Mouse (Mus musculus) neural tube, embryonic 14.5 days (tissue): ENCODE measurements around the gene Tmc8. TPM values are rescaled to one million over a fixed set of nuclear protein-coding genes. Genes with fewer than 3 reads are reported as not detected.
A peak's percentile ranks its signal among the peaks of the same experiment; 100 is the strongest.

Source experiments
- ATAC-seq: fragments of 200-750 bp; cut with Nextera tagmentation; 2 replicates; pipeline ENCODE4 v1.8.0; 2017; ENCODE audit warnings: low read depth, mild to moderate bottlenecking, moderate TSS enrichment, moderate library complexity
- H3K27ac ChIP-seq: fragments of 300-500 bp; sonication (generic); 2 replicates; pipeline ENCODE4 v1.5.1; 2014; ENCODE audit warnings: low read depth, mild to moderate bottlenecking, control low read depth, low read length, moderate library complexity, mixed read lengths
- H3K27me3 ChIP-seq: fragments of 300-500 bp; sonication (generic); 2 replicates; pipeline ENCODE4 v1.6.1; 2014; ENCODE audit warnings: low read length; ENCODE audit not compliant: control insufficient read depth, insufficient read depth
- H3K36me3 ChIP-seq: fragments of 300-500 bp; sonication (generic); 2 replicates; pipeline ENCODE4 v1.6.1; 2014; ENCODE audit warnings: low read length, mixed read lengths; ENCODE audit not compliant: control insufficient read depth, insufficient read depth
- H3K4me1 ChIP-seq: fragments of 300-500 bp; sonication (generic); 2 replicates; pipeline ENCODE4 v1.6.1; 2014; ENCODE audit warnings: low read length; ENCODE audit not compliant: control insufficient read depth, insufficient read depth
- H3K4me2 ChIP-seq: fragments of 300-500 bp; sonication (generic); 2 replicates; pipeline ENCODE4 v1.6.1; 2014; ENCODE audit warnings: mild to moderate bottlenecking, low read depth, low read length, control low read depth
- H3K4me3 ChIP-seq: fragments of 300-500 bp; sonication (generic); 2 replicates; pipeline ENCODE4 v1.5.1; 2014; ENCODE audit warnings: low read depth, low read length, control low read depth, mixed read lengths
- H3K9ac ChIP-seq: fragments of 300-500 bp; sonication (generic); replicated peaks from 2 replicates; pipeline ENCODE4 v1.6.1; 2014; ENCODE audit warnings: low read depth, mild to moderate bottlenecking, control low read depth, low read length, mixed read lengths
- H3K9me3 ChIP-seq: fragments of 300-500 bp; sonication (generic); 2 replicates; pipeline ENCODE4 v1.6.1; 2016; ENCODE audit warnings: low read length; ENCODE audit not compliant: control insufficient read depth
- WGBS: fragments of 180-500 bp; shearing (Covaris S2); extraction: QIAGEN DNeasy Blood & Tissue Kit; methylation state at CpG from one replicate; pipeline ENCODE4 v1.1.7; 2014; 5-methylcytosine and 5-hydroxymethylcytosine counted together
- polyA plus RNA-seq: library from polyadenylated mRNA; unstranded; fragments of >200 nt; fragmentation: Nextera tagmentation; extraction: Ambion mirVana; gene quantifications from 2 replicates; pipeline ENCODE4 v1.2.1, GENCODE M21; 2014

Tmc8 gene
- polyA plus RNA-seq, result 0.64 and 1.7 TPM in 2 replicates

DNA sequence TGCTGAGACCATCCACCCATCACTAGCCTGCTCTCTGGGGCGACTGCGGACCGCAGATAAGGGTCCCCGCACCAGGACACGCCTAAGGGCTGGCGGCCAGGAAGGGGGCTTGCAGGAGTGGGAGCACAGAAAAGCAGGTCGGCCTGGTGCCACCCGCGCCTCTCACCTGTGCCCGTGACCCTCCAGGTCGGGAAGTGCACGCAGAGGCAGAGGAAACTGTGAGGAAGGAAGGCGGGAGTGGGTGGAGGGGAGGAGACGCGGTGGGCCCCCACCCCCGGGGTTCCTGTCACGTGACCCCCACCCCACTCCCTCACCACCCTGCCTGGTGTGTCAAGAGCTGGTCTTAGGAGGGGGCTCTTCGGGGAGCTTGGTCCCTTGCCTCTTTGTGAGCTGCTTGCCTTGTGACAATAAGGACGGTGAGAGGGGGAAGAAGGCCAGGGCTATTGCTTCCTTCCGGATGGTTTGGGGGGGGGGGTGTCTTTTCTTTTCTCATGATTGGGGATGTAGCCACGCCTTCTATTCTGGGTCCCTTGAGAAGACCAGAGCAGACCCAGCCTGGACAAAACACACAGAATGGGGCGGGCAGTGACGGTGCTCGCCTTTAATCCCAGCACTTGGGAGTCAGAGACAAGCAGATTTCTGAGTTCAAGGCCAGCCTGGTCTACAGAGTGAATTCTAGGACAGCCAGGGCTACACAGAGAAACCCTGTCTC, at the start of gene Tmc8, which contains the start of gene Tmc6:
TSS of gene Tmc8 (plus strand) at position 84 of the 712 bp plus-strand sequence.
TSS of gene Tmc6 (minus strand) at position 206 of the 712 bp plus-strand sequence.
- Histone ChIP-seq H3K27ac (no peak within 1 kb of the TSS; the same call in 1 of the 2 replicates), H3K36me3 (no peaks in the 10 kb centered on the region), H3K4me1 (peaks cover 27% of the 10 kb centered on the region), H3K9ac (peak within 1 kb of the TSS; percentile 28; the same call in 1 of the 2 replicates), H3K27me3 (no peaks in the 10 kb centered on the region; the same call in 1 of the 2 replicates), H3K9me3 (no peaks in the 10 kb centered on the region), H3K4me3 (peak within 1 kb of the TSS; percentile 13), H3K4me2 (peak within 1 kb of the TSS; percentile 48)
- WGBS, result 42% methylated on average over 24 of the region's 24 CpGs
- no peak for ATAC-seq

DNA sequence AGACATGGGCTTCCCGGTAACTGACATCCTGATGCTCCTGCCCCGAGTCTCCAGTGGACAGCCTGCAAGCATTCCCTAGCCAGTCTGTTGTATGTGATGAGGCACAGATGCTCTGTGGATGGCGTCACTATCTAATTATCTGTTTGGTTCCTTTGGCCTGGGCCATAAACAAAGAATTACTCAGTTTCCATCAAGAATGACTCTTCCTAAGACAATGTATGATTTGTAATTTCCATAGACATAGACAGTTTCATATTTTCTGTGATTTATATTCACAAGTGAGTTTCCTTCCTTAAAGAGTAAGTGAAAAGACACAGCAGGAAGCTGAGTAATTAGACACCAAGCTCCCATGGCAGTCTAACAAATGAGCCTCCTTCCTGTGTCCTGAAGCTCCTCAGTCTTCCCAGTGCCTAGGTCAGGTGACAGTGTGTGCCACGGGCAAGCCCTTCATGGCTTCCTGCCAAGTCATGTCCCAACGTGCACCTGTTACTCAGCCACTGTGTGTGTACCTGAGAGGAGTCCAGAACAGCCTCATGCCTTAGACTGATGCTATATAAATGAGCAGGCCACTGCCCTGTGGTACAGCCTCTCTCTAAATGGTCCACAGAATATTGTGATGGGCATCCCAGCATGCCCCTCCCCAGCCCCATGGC, 45.7 kb upstream of the Tmc8 start:
- 79% methylated on average over 5 of the region's 5 CpGs for WGBS
- no peak overlapping the region for H3K27ac ChIP-seq
- no peaks in the 10 kb centered on the region for H3K27me3 ChIP-seq
- H3K4me1 ChIP-seq, result no peaks in the 10 kb centered on the region
- no peak for ATAC-seq
- no peak overlapping the region for H3K4me2 ChIP-seq
- H3K36me3 ChIP-seq, result peaks cover 67% of the 10 kb centered on the region
- no peak overlapping the region for H3K9ac ChIP-seq
- no peaks in the 10 kb centered on the region for H3K9me3 ChIP-seq
- H3K4me3 ChIP-seq, result no peak overlapping the region

- WGBS, result 91% methylated on average over 5 of the region's 5 CpGs
- ATAC-seq, result no peak
- H3K9ac ChIP-seq, result no peak overlapping the region
Observed at GRCm38 (mm10) chr11:117738123-117738522, 43.8 kb upstream of the Tmc8 start.

GRCm38 (mm10) chr11:117741128-117741527, 40.7 kb upstream of the Tmc8 start:
- Histone ChIP-seq H3K27me3 (no peaks in the 10 kb centered on the region), H3K4me2 (no peak overlapping the region), H3K9ac (no peak overlapping the region), H3K27ac (no peak overlapping the region), H3K9me3 (no peaks in the 10 kb centered on the region), H3K4me3 (no peak overlapping the region), H3K36me3 (peaks cover 91% of the 10 kb centered on the region), H3K4me1 (no peaks in the 10 kb centered on the region)
- 94% methylated on average over 6 of the region's 6 CpGs for WGBS
- ATAC-seq, result no peak

More at GRCm38 (mm10) chr11:117738123-117738522, 43.8 kb upstream of the Tmc8 start:
- H3K4me3 ChIP-seq, result no peak overlapping the region
- H3K36me3 ChIP-seq, result peaks cover 84% of the 10 kb centered on the region
- H3K4me1 ChIP-seq, result no peaks in the 10 kb centered on the region
- H3K4me2 ChIP-seq, result no peak overlapping the region
- H3K27me3 ChIP-seq, result no peaks in the 10 kb centered on the region
- H3K27ac ChIP-seq, result no peak overlapping the region
- H3K9me3 ChIP-seq, result no peaks in the 10 kb centered on the region

GRCm38 (mm10) chr11:117742243-117742642, 39.6 kb upstream of the Tmc8 start:
- Histone ChIP-seq H3K27ac (no peak overlapping the region), H3K4me2 (no peak overlapping the region), H3K27me3 (no peaks in the 10 kb centered on the region), H3K4me3 (no peak overlapping the region), H3K9ac (no peak overlapping the region), H3K4me1 (no peaks in the 10 kb centered on the region), H3K9me3 (no peaks in the 10 kb centered on the region), H3K36me3 (peaks cover 89% of the 10 kb centered on the region)
- 88% methylated on average over 8 of the region's 8 CpGs for WGBS
- ATAC-seq, result no peak

- H3K9me3 ChIP-seq, result no peaks in the 10 kb centered on the region
- no peaks in the 10 kb centered on the region for H3K27me3 ChIP-seq
- no peak overlapping the region for H3K4me3 ChIP-seq
- no peak for ATAC-seq
- H3K4me2 ChIP-seq, result no peak overlapping the region
- H3K36me3 ChIP-seq, result peaks cover 90% of the 10 kb centered on the region
- no peaks in the 10 kb centered on the region for H3K4me1 ChIP-seq
- H3K9ac ChIP-seq, result no peak overlapping the region
- no peak overlapping the region for H3K27ac ChIP-seq
- WGBS, result 88% methylated on average over 8 of the region's 8 CpGs
Observed at GRCm38 (mm10) chr11:117742715-117743114, 39.2 kb upstream of the Tmc8 start.

DNA sequence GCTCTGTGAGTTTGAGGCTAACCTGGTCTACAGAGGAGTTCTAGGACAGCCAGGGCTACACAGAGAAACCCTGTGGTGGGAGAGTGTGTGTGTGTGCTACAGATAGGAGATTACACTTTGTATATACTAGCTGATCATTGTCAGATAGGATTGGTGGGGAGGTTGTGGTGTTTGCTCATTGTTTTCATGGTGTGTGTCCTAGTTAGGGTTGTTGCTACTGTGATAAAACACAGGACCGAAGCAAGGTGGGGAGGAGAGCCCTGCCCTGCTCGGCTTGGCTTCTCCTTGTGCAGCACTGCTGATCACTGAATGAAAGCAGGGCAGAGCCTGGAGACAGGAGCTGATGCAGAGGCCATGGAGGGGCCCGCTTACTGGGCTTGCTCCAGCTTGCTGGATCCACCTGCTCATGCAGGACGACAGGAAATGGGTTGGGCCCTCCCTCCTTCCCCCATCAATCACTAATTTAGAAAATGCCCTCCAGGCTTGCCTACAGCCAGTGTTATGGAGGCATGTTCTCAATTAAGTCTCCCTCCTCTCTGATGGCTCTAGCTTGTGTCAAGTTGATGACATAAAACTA, 38.3 kb upstream of the Tmc8 start:
- no peak for ATAC-seq
- no peaks in the 10 kb centered on the region for H3K4me1 ChIP-seq
- H3K4me3 ChIP-seq, result no peak overlapping the region
- no peak overlapping the region for H3K27ac ChIP-seq
- H3K36me3 ChIP-seq, result peaks cover 90% of the 10 kb centered on the region
- H3K4me2 ChIP-seq, result no peak overlapping the region
- H3K27me3 ChIP-seq, result no peaks in the 10 kb centered on the region
- H3K9ac ChIP-seq, result no peak overlapping the region
- H3K9me3 ChIP-seq, result no peaks in the 10 kb centered on the region
- 76% methylated on average over 4 of the region's 4 CpGs for WGBS

DNA sequence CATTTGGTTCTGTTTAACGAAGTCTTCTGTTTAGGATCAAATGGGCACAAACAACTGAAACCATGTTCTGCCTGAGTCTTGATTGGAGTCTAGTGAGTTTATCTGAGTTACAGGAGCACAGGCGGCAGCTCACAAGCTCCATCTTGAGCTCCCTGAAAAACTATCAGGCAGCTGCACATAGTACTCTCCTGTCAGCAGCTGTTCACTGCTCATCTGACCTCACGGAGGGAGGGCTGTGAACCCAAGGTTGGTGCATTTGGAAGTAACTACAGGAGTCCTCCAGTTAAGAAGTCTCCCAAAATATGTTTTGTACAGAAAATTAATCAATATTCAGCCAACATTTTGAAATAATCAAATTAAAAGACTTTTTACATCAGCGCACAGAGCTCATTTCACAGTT, 33.2 kb upstream of the Tmc8 start:
- H3K36me3 ChIP-seq, result peaks cover 86% of the 10 kb centered on the region

GRCm38 (mm10) chr11:117749414-117749813, 32.5 kb upstream of the Tmc8 start:
- Histone ChIP-seq H3K4me3 (no peak overlapping the region), H3K9me3 (no peaks in the 10 kb centered on the region), H3K4me1 (no peaks in the 10 kb centered on the region), H3K36me3 (peaks cover 84% of the 10 kb centered on the region), H3K9ac (no peak overlapping the region), H3K27me3 (no peaks in the 10 kb centered on the region), H3K4me2 (no peak overlapping the region), H3K27ac (no peak overlapping the region)
- 95% methylated on average over 10 of the region's 10 CpGs for WGBS
- no peak for ATAC-seq

More for the DNA sequence above, 33.2 kb upstream of the Tmc8 start:
- 85% methylated on average over 4 of the region's 4 CpGs for WGBS
- no peak for ATAC-seq
- Histone ChIP-seq H3K9ac (no peak overlapping the region), H3K4me2 (no peak overlapping the region), H3K4me1 (no peaks in the 10 kb centered on the region), H3K9me3 (no peaks in the 10 kb centered on the region), H3K4me3 (no peak overlapping the region), H3K27me3 (no peaks in the 10 kb centered on the region), H3K27ac (no peak overlapping the region)
